Mouse (Mus musculus): ENCODE measurements around the gene Nfe2.
"Not testable (repeated sequence)": the region's sequence is repeated elsewhere in the genome, so short reads cannot be mapped to it uniquely, and the experiment has no call there.

The Nfe2 gene

DNA sequence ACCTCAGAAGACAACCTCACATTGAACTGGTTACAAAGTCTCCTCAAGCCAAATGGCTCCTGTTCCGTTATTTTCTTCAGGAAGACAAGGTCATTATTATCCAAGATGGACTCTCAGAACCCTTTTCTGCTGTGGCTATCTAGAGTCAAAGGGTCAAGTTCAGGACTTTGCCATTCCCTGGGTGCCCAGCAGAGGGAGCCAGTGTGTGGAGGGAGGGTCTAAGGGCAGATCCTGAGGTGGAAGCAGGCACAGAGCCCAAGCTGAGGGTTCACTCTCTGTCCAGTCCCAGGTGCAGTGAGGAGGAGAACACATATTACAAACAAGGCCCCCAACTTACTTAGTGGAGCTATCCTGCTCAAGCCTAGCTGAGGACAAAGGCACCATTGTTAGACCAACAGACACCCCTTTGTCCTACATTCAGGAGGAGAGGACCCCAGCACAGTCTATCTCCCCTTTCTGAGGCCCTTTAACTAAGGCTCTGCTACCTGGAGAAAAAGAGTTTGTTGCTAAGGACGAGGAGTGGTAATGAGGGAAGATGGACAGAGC is 7.9 kb downstream of the Nfe2 start:
- DNase-seq (ENCODE audit: low spot score in 2 of 2): peak in 1 of 2 experiments; percentile 56

DNA sequence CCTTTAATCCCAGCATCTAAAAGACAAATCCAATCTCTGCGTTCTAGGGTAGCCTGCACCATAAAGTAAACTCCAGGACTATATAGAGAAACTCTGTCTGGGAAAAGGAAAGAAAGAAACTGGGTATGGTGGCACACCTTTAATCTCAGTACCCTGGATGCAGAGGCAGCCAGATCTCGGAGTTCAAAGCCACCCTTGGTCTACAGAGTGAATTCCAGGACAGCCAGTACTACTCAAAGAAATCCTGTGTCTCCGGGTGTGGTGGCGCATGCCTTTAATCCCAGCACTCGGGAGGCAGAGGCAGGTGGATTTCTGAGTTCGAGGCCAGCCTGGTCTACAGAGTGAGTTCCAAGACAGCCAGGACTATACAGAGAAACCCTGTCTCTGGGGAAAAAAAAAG is 8.7 kb downstream of the Nfe2 start:
- not testable (repeated sequence) for DNase-seq (ENCODE audit: low spot score in 2 of 2)

DNA sequence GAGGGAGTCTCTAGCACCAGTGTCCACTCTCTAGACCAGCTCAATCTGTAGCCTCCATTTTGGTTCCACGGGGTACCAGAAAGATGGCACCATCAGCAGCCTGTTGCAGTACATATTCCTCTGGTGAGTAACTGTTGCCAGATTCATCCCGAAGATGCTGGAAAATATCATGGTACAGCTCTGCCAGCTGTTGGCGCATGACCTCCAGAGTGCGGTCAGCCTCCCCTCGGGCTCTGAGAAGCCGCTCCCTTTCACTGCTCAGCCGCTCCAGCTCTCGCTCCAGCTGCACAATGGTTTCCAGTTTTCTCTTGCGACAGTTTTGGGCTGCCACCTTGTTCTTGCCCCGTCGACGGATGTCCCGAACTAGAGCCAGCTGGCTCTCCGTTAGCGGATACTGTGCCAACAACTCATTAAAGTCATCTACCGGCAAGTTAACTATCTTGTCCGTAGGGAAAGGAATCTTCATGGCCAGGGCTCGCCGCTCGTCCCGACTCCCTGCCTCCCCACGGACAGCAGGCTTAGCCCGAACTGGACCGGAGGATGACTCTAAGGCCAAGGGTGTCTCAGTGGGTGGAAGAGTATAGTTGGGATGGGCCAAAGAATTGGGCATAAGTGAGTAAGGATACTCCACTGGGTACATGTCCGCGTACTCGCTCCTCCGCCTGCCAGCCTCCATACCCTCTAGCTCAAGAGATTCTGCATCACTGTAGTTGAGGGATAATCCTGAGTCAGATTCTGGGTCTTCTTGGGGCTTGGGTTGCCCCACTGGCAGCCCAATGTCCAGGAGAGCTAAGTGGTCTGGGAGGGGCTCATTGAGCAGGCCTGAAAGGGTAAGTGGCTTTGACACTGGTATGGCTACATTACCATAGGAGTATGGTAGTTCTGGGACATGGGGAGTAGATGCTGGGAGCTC is 9.5 kb downstream of the Nfe2 start:
- peak in 1 of 2 experiments; percentile 20 for DNase-seq (ENCODE audit: low spot score in 2 of 2)

DNA sequence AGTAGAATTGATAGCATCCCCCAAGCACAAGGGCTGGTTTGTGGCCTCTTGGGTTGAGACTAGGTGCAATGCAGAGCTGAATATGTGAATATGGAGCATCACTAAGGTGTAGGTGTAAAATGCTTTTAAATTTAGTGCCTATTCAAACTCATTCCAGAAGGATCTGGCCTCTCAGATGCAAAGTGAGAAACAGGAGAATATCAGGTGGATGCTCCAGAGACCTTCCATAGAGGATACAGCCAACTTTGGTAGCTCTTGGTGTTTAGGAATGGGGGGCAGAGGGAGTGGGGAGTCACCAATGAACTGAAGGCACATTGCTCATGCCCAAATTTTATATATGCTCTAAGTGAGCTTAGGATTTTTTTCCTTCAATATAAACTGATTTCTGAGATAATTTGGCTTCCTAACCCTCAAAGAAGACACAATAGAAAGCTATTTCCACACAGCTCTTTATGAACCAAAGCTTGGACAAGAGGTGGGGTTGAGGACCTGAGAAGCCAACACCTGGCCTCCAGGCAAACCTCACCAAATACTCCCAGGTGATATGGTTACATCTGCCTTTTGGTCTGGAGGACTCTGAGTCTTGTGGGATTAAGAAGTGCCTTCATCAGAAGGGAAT is 10.3 kb downstream of the Nfe2 start:
- no peak for DNase-seq (ENCODE audit: low spot score in 2 of 2)

DNA sequence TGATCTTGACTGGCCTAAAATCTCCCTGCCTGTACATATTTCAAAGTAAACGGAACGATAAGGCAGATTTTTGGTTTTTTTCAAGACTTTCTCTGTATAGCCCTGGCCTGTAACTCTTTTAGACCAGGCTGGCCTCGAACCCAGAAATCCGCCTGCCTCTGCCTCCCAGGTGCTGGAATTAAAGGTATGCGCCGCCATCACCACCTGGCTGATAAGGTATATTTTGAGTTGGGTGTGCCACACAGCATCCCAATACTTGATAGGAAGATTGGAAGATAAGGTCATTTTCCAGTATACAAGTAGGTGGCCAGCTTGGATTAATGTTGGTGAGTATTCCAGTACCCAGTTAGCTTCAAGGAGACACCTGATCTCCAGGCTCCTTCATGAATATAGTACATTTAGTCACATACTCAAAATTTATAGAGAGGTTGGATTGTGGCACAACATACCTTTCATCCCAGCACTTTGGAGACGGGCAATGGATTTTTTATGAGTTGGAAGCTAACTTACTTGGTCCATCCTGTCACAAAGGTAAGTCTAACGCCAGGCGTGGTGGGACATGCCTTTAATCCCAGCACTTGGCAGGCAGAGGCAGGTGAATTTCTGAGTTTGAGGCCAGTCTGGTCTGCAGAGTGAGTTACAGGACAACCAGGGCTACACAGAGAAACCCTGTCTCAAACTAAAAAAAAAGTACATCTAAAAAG is 11.0 kb downstream of the Nfe2 start:
- no peak for DNase-seq (ENCODE audit: low spot score in 2 of 2)

DNA sequence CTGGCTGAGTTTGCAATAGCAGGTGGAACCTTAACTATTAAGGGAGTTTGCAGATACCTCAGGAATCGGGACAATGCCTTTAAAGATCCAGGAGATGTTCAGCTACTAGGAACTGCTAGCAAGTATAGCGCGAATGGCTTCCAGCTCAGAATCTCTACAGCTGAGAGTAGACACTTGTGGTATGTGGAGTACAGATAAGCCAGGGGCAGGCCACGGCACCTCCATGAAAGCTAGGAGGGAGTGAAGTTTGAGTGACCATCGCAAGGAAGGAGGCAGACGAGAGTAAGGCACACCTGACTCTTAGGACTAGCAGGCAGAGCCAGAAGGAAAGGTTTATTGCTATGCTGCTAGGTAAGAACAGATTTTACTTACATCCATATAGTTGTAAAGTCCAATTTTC is 12.6 kb downstream of the Nfe2 start:
- no peak for DNase-seq (ENCODE audit: low spot score in 2 of 2)

DNA sequence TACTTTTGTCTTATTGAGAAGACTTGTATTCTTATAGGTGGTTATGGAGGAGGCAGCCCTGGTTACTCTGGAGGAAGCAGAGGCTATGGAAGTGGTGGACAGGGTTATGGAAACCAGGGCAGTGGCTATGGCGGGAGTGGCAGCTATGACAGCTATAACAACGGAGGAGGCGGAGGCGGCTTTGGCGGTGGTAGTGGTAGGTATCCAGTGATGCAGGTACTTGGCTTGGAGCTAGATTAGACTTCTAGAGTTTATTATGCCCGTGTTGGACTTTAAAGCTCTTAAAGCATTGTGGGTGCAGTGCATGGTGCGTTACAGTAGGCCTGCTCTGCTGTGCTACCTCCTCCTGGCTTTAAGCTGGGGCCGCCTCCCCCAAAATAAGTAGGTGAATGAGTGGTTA is 15.3 kb downstream of the Nfe2 start:
- DNase-seq (ENCODE audit: low spot score in 2 of 2): no peak

DNA sequence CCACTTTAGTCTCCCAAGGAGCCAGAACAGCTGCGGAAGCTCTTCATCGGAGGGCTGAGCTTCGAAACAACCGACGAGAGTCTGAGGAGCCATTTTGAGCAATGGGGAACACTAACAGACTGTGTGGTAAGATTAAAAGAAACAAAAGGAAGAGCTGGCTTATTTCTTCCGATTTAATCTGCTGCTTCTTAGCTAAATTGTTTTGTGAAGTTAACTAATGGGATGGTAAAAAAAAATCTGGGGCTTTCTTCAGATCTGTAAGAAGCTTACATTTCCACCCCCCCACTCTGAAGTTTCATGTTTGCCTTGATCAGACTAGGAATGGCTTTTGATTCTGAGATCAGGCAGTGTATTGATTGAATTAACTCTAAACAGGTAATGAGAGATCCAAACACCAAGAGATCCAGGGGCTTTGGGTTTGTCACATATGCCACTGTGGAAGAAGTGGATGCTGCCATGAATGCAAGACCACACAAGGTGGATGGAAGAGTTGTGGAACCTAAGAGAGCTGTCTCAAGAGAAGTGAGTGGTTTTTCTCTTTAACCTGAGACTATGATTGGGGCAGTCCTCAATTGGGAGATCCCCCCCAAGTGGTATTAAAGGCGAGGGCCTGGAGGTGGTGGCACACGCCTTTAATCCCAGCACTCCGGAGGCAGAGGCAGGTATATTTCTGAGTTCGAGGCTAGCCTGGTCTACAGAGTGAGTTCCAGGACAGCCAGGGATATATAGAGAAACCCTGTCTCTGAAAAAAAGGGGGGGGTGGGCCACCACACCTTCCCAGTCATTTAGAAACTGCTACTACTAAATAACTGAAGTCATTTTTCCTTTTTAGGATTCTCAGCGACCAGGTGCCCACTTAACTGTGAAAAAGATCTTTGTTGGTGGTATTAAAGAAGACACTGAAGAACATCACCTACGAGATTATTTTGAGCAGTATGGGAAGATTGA is 16.9 kb downstream of the Nfe2 start:
- not testable (repeated sequence) for DNase-seq (ENCODE audit: low spot score in 2 of 2)

DNA sequence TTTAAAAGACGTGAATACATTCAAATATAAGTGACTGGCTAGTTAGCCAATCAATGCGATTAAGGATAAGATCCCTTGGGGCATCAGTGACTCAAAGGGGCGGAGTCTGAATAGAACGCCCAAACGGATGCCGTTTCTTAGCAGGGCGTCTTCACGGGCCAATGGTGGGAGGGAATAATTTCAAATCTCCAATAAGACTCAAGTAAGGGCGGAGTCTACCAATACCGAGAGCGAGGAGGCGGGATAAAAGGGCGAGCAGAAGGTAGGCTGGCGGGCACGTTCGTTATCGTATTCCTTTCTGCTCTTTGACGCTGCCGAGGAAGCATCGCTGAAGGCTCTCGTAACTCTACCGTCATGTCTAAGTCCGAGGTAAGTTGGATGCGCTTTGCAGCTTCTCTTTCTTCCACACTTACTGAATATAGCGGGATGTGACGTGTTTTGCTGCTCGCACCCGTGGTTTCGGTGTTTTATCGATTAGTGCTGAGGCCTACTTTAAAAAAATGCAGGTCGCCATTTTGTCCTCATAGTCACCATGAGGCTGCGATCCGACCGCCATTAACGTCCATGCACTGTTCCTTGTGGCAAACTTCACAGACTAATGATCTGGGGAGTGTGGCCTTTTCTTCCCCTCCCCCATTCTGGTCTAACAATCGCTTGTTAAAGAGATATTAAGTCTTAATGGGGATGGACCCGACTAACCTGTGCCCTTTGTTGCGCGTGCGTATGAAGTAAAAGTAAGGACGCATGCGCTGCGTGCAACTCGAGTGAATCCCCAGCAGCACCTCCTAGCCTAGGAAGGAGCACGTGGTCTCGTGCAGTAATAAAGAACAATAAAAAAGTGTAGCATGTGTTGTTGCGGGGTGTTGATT is 17.8 kb downstream of the Nfe2 start, which contains the start of gene Hnrnpa1:
TSS of gene Hnrnpa1 (plus strand) at position 273 of the 869 bp plus-strand sequence.
- peak; percentile 93 to 95 for DNase-seq (ENCODE audit: low spot score in 2 of 2)

DNA sequence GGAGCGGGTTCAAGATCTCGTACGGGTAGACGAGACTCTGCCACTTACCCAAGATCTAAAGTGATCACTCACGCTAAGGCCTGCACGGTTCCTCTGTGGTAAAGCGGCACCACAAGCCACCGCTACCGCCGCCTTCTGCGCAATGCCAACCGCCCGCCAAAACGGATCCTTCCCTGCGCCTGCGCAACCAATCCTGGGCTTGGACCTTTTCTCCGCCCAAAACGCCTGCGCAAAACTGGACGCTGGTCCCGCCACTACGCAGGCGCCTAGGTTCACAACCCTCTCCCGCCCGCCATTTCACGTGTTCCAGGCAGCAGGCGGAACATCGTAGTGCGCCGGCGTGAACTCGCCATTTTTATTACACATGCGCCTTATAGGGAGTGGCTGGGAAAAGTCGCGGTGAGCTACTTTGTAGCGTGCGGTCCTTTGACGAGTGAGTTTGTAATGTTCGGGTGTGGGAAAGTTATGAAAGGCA is 18.5 kb downstream of the Nfe2 start, which contains the start of gene Cbx5:
TSS of gene Cbx5 (minus strand) at position 132 of the 475 bp plus-strand sequence.
- peak; percentile 99 for DNase-seq (ENCODE audit: low spot score in 2 of 2)

DNA sequence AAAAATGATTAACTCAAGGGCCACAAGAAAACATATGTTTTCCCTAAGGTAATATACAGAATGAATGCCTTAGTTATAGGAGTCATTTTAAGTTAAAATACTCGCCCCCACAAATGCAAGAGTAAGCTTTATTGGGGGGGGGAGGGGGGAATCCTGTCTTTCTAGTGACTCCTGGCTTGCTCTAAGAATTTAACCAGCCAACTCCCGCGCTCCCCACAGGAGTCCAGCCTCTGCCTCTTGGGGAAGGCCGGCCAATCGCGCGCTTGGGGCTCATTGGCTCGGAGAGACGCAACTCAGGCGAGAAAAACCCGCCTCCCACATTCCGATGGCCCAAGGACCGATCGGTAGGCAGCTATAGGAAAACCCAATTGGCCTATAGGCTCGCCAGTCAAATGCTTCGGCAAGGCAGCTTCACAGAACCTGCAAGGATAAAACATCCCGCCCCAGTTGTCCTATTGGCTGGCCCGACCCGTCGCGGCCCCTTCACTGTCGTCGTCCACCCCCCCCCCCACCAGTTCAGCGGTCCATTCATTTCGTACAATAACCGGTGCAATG is 19.0 kb downstream of the Nfe2 start:
- peak; percentile 96 to 97 for DNase-seq (ENCODE audit: low spot score in 2 of 2)

DNA sequence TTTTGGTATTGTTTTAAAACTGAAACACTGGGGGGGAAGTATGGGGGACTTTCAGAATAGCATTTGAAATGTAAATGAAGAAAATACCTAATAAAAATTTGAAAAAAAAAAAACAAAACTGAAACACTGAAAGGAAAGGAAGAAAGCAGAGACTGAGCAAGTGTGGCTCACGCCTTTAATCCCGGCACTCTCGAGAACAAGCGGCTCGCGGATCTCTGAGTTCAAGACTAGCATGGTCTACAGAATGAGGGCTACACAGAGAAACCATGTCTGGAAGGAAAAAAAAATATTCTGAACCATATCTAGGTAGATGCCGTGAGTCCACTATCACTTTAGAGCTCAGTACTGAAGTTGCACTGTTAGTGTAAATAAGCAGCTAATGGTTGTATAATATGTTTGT is 20.9 kb downstream of the Nfe2 start:
- no peak for DNase-seq (ENCODE audit: low spot score in 2 of 2)

DNA sequence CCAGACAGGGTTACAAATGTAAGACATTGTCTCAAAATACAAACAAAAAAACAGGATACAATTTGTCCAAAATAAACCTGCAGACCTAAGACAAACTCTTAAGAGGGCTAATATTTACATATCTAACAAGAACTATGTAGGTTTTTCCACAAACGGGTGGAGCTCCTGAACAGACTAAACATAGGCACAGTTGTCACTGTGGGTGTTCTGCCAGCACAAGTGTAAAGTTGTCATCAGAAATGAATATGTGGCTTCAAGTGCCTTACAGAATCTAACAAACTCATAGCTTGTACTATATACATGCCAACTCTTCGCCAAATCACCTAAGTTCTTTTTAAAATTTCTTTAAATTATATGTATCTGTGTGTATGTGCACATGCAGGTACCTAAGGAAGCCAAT is 25.1 kb downstream of the Nfe2 start:
- peak in 1 of 2 experiments; percentile 42 for DNase-seq (ENCODE audit: low spot score in 2 of 2)

DNA sequence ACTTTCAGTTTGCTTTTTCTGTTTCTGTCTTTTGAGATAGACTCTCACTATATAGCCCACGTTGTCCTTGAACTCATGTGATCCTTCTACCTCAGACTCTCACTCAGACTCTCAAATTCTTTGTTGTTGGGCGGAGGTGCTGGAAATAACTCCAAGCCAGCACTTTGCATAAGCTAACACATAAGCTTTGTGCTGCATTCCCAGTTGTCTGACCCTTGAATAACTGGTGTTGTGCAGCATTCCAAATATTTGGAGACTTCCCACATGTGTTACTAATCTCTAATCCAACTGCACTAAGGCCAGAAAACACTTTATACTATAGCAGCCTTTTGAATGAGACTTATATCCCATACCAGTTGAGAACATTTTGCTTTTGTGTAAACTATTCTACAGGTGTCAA is 29.3 kb downstream of the Nfe2 start:
- DNase-seq (ENCODE audit: low spot score in 2 of 2): no peak

DNA sequence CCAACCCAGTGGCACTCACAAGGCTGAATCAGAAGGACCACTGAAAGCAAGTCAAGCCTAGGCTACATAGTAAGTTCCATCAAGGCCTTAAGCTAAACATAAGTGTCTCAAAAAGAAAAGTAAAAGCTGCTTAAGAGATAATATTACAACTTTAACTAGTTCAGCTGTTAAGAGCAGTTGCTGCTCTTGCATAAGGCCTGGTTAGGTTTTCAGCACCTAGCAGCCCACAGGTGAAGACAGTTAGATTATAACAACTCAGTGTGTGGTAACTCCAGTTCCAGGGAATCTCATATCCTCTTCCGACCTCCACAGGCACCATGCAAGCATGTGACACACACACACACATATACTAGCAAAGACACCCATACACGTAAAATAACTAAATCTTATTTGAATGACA is 30.6 kb downstream of the Nfe2 start:
- no peak for DNase-seq (ENCODE audit: low spot score in 2 of 2)

DNA sequence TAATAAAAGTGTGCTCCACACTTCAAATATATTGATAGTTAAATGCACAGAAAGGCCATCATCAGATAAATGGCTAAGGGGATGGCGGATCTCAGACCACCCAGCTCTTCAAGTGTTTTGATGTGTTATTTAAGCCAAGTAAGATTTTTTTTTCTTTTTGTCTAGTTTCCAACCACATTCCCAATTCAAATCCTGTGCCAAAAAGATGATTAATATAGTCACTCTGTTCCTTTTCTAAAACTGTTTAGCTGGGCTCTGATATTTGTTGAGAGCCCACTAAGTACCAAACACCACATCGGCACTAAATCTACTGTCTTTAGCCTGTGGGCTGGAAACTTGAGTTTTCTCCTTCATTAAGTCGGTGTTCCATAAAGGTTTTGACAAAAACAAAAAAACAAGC is 31.2 kb downstream of the Nfe2 start:
- DNase-seq (ENCODE audit: low spot score in 2 of 2): no peak

DNA sequence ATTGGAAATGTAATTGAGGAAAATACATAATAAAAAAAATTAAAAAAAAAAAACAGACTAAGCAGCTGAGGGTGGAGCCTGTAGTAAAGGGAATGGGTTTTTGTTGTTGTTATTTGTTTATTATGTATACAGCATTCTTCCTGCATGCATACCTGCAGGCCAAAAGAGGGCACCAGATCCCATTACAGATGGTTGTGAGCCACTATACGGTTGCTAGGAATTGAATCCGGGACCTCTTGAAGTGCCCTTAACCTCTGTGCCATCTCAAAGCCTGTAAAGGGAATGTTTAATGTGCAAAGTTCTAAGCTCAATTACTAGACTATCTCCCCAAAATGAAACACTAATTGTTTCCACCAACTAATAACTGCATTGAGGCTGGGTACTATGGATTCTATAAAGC is 34.0 kb downstream of the Nfe2 start:
- DNase-seq (ENCODE audit: low spot score in 2 of 2): no peak

DNA sequence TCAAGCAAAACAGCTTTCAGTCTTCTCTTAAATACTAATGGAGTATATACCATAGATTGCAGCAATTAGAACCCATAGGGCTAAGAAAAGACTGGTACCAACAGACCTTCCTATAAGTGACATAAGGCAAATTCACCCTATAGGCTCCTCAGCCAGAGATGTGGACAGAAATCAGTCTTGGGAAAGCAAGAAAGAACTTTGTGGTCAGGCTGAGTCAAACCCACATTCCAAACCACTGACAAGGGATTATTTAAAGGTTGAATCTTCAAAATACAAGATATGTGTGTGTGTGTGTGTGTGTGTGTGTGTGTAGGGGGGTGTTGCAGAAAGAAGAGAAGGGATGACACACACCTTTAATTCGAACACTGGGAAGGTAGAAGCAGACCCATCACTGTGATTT is 36.8 kb downstream of the Nfe2 start:
- no peak for DNase-seq (ENCODE audit: low spot score in 2 of 2)

DNA sequence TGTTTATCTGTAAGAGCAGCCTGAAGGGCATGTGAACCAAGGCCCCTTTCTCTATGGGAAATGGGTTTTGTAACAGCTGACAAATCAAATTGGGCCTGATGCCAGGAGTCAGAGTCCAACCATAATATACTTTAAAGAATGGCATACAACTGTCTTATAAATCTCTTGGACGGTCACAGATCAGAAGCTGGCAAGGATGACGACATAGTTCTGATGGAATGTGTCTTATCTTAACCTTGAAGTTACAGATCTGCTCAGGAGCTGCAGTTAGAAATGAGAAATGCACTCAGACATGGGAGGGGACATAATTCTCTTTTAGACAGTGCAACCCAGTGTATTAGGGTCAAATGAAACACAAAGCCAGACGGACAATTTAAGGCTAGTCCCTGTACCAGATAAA is 37.4 kb downstream of the Nfe2 start:
- DNase-seq (ENCODE audit: low spot score in 2 of 2): no peak

DNA sequence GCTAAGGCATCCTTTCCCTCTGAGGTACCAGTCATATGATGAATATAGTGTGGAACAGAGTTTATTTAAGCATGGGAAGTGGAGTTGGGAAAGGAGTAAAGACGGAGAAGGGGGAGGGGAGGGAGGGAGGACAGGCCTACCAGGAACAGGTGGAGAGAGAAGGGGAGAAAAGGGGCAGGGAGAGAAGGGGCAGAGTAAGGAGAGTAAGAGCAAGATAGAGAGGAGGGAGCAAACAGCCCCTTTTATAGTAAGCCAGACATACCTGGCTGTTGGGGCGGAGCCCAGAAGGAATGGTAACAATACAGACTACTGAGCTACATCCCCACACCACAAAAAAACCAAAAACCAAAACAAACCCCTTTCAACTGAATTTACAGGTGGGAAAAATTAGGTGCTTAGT is 42.2 kb downstream of the Nfe2 start:
- DNase-seq (ENCODE audit: low spot score in 2 of 2): no peak

Data from right cerebral cortex, adult 2 months (tissue).